Mouse (Mus musculus) Muller cell, postnatal 12 days (primary cell): ENCODE data around the gene Cacna1d.

Experiments used
- DNase-seq: peaks from one replicate; pipeline ENCODE4 v3.0.0-alpha.2; 2015; ENCODE audit errors: inconsistent ontology term

Cacna1d gene

GRCm38 (mm10) chr14:30458820-30459219 is 32.4 kb downstream of the Cacna1d start:
- DNase-seq = no peak

GRCm38 (mm10) chr14:30457897-30458296 is 33.4 kb downstream of the Cacna1d start:
- no peak for DNase-seq

GRCm38 (mm10) chr14:30457436-30457835 is 33.8 kb downstream of the Cacna1d start:
- DNase-seq = no peak

- DNase-seq = no peak
Observed at GRCm38 (mm10) chr14:30455801-30456595, 35.3 kb downstream of the Cacna1d start.

GRCm38 (mm10) chr14:30439915-30440314 is 51.3 kb downstream of the Cacna1d start:
- no peak for DNase-seq

- no peak for DNase-seq
Observed at GRCm38 (mm10) chr14:30435316-30435715, 55.9 kb downstream of the Cacna1d start.

GRCm38 (mm10) chr14:30430446-30430845 is 60.8 kb downstream of the Cacna1d start:
- no peak for DNase-seq

- DNase-seq = no peak
Observed at GRCm38 (mm10) chr14:30430026-30430425, 61.2 kb downstream of the Cacna1d start.

GRCm38 (mm10) chr14:30429606-30430005 is 61.6 kb downstream of the Cacna1d start:
- DNase-seq = no peak

GRCm38 (mm10) chr14:30428757-30429156 is 62.5 kb downstream of the Cacna1d start:
- no peak for DNase-seq

- DNase-seq = no peak
Observed at GRCm38 (mm10) chr14:30425876-30426275, 65.4 kb downstream of the Cacna1d start.

GRCm38 (mm10) chr14:30425175-30425574 is 66.1 kb downstream of the Cacna1d start:
- DNase-seq = no peak

GRCm38 (mm10) chr14:30424638-30425037 is 66.6 kb downstream of the Cacna1d start:
- no peak for DNase-seq

- DNase-seq = no peak
Observed at GRCm38 (mm10) chr14:30422376-30423140, 68.7 kb downstream of the Cacna1d start.

GRCm38 (mm10) chr14:30419458-30419857 is 71.8 kb downstream of the Cacna1d start:
- no peak for DNase-seq

- DNase-seq = no peak
Observed at GRCm38 (mm10) chr14:30419046-30419445, 72.2 kb downstream of the Cacna1d start.

GRCm38 (mm10) chr14:30415830-30416229 is 75.4 kb downstream of the Cacna1d start:
- DNase-seq = no peak

GRCm38 (mm10) chr14:30414131-30414530 is 77.1 kb downstream of the Cacna1d start:
- DNase-seq = no peak

GRCm38 (mm10) chr14:30409331-30409730 is 81.9 kb downstream of the Cacna1d start:
- no peak for DNase-seq

GRCm38 (mm10) chr14:30405456-30406225 is 85.6 kb downstream of the Cacna1d start:
- DNase-seq = no peak

GRCm38 (mm10) chr14:30378306-30378705 is 112.9 kb downstream of the Cacna1d start:
- no peak for DNase-seq

- no peak for DNase-seq
Observed at GRCm38 (mm10) chr14:30372878-30373277, 118.4 kb downstream of the Cacna1d start.
